Mouse (Mus musculus) lung, postnatal 0 days (tissue): ENCODE measurements around the gene Dapk2. TPM values are rescaled to one million over a fixed set of nuclear protein-coding genes. Genes with fewer than 3 reads are reported as not detected.

Experiments used
- ATAC-seq: fragments of 200-750 bp; cut with Nextera tagmentation; 2 replicates; pipeline ENCODE4 v1.8.0; 2017; ENCODE audit warnings: moderate library complexity
- DNase-seq: peaks from one replicate; pipeline ENCODE4 v3.0.0-alpha.2; 2016; ENCODE audit warnings: low spot score
- H3K27ac ChIP-seq: fragments of 300-500 bp; sonication (generic); 2 replicates; pipeline ENCODE4 v1.5.1; 2014; ENCODE audit warnings: antibody characterized with exemption, mild to moderate bottlenecking, low read length, mixed read lengths
- H3K27me3 ChIP-seq: fragments of 300-500 bp; sonication (generic); replicated peaks from 2 replicates; pipeline ENCODE4 v1.6.1; 2014; ENCODE audit warnings: low read length, mixed read lengths; ENCODE audit not compliant: insufficient read depth
- H3K36me3 ChIP-seq: fragments of 300-500 bp; sonication (generic); 2 replicates; pipeline ENCODE4 v1.6.1; 2014; ENCODE audit warnings: low read length, mixed read lengths; ENCODE audit not compliant: insufficient read depth
- H3K4me1 ChIP-seq: fragments of 300-500 bp; sonication (generic); 2 replicates; pipeline ENCODE4 v1.6.1; 2014; ENCODE audit warnings: antibody characterized with exemption, low read depth, low read length, mixed read lengths; ENCODE audit not compliant: insufficient read depth
- H3K4me2 ChIP-seq: fragments of 300-500 bp; sonication (generic); replicated peaks from 2 replicates; pipeline ENCODE4 v1.6.1; 2014; ENCODE audit warnings: low read depth, mild to moderate bottlenecking, low read length, moderate library complexity, mixed read lengths
- H3K4me3 ChIP-seq: fragments of 300-500 bp; sonication (generic); 2 replicates; pipeline ENCODE4 v1.5.1; 2014; ENCODE audit warnings: low read depth, low read length
- H3K9ac ChIP-seq: fragments of 300-500 bp; sonication (generic); replicated peaks from 2 replicates; pipeline ENCODE4 v1.6.1; 2014; ENCODE audit warnings: low read depth, mild to moderate bottlenecking
- H3K9me3 ChIP-seq: fragments of 300-500 bp; sonication (generic); 2 replicates; pipeline ENCODE4 v1.6.1; 2016; ENCODE audit warnings: low read length, mixed read lengths
- CTCF ChIP-seq: IDR thresholded peaks from 2 replicates; pipeline ENCODE4 v1.5.1; 2016; ENCODE audit warnings: antibody characterized with exemption, mild to moderate bottlenecking
- EP300 ChIP-seq: IDR thresholded peaks from 2 replicates; pipeline ENCODE4 v1.6.1; 2016; ENCODE audit warnings: antibody characterized with exemption, mild to moderate bottlenecking, control low read depth
- WGBS: fragments of 180-500 bp; shearing (Covaris S2); extraction: QIAGEN DNeasy Blood & Tissue Kit; methylation state at CpG from one replicate; pipeline ENCODE4 v1.1.7; 2014; 5-methylcytosine and 5-hydroxymethylcytosine counted together
- polyA plus RNA-seq: library from polyadenylated mRNA; unstranded; fragments of >200 nt; fragmentation: Nextera tagmentation; extraction: Ambion mirVana; gene quantifications from 2 replicates; pipeline ENCODE4 v1.2.1, GENCODE M21; 2015

Dapk2 gene
- polyA plus RNA-seq, 1 experiment from 2014 or later, result 60.9 TPM

DNA sequence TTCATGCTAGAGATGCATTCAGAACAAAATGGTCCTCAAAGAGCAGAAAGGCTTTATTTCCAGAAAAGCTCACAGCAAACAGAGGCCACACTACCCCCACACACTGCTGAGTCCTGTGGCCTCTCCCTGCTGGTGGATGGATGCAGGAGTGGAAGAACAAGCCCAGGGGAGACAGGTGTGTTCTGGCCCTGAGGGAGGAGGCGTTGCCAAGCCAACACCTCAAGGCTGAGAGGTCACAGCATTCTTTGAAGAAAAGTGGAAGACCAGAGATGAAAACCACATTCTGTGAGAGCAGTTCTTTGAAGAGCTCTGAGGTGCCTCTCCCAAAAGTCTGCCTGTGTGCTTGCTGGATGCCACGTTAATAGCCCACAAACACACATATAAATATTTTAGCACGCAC lies 116.6 kb downstream of the Dapk2 start:
- Histone ChIP-seq H3K36me3 (no peaks in the 10 kb centered on the region), H3K4me3 (no peak overlapping the region), H3K4me1 (peaks cover 2% of the 10 kb centered on the region; the same call in 1 of the 2 replicates), H3K27me3 (no peaks in the 10 kb centered on the region), H3K9ac (no peak overlapping the region), H3K4me2 (no peak overlapping the region), H3K9me3 (no peaks in the 10 kb centered on the region), H3K27ac (no peak overlapping the region)
- no peak for TF ChIP-seq EP300
- no peak for TF ChIP-seq CTCF
- DNase-seq (no peak), ATAC-seq (0 out of 2 replicates have a peak, but pooled peaks have one; percentile 22)
- 38% methylated on average over 3 of the region's 3 CpGs for WGBS

DNA sequence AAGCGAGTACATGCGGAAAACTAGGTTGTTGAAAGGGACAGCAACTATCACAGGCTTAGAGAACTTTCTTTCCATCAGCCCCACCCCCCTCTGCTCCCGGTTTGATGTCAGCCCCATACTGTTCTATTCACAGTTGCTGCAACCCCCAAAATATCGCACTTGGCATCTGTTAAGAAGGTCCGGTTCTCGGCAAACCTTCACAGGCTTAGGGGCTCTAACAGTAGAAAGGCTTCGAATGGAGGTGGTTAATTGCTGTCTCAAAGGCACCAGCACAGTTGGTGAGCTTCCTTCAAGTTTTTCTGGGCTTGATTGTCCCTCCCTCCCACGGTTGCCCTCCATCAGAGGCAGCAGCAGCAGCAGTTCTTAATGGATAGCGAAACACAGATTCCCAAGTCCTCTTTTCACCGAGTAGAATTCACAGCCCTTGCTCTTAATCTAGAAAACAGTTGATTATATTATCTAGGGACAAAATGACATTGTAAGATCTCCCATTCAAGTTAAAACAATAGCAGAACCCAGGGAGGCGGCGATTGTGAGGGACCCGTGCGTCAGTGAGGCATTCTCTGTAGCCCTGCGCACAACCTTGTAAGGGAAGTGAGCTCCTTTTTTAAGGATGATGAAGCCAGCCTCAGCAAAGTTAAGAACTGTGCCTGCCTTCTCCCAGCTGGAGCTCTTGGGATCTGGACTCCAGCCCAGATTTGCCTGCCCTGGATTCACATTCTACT lies 117.4 kb downstream of the Dapk2 start:
- no peaks in the 10 kb centered on the region for H3K36me3 ChIP-seq
- peak overlapping the region; percentile 42 for H3K4me2 ChIP-seq
- H3K27me3 ChIP-seq, result no peaks in the 10 kb centered on the region
- ATAC-seq (no peak), DNase-seq (peak; percentile 35)
- H3K9me3 ChIP-seq, result no peaks in the 10 kb centered on the region
- H3K4me1 ChIP-seq, result peaks cover 2% of the 10 kb centered on the region; the same call in 1 of the 2 replicates
- no peak overlapping the region for H3K9ac ChIP-seq
- H3K4me3 ChIP-seq, result 0 out of 2 replicates have a peak overlapping the region, but pooled peaks have one; percentile 3
- 0 out of 2 replicates have a peak overlapping the region, but pooled peaks have one; percentile 26 for H3K27ac ChIP-seq
- 13% methylated on average over 15 of the region's 15 CpGs for WGBS
- TF ChIP-seq CTCF (no peak), EP300 (no peak)

DNA sequence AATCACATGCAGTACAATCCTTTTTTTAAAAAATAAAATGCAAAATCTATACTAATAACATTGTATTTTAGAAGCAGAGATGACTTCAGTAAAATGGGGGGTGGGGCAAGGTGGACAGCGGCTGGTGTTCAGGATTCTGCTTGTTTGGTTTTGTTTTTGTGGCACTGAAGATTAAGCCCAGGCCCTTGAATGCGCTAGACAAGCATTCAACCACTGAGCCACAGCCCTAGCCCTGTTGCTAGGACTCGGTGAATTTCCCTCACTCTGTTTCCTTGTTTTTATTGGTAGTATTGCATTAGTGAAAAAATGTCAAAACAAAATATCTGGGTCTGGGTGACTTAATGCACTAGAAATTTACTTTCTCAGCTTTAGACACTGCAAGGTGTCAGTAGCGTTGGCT lies 118.0 kb downstream of the Dapk2 start:
- H3K27ac ChIP-seq, result no peak overlapping the region
- no peak for DNase-seq
- peak overlapping the region; percentile 42; the same call in 1 of the 2 replicates for H3K4me2 ChIP-seq
- H3K27me3 ChIP-seq, result no peaks in the 10 kb centered on the region
- WGBS, result 48% methylated on average over 4 of the region's 4 CpGs
- H3K4me3 ChIP-seq, result no peak overlapping the region
- no peak for ATAC-seq
- TF ChIP-seq CTCF (no peak), EP300 (no peak)
- peaks cover 2% of the 10 kb centered on the region; the same call in 1 of the 2 replicates for H3K4me1 ChIP-seq
- no peak overlapping the region for H3K9ac ChIP-seq
- no peaks in the 10 kb centered on the region for H3K9me3 ChIP-seq
- no peaks in the 10 kb centered on the region for H3K36me3 ChIP-seq

DNA sequence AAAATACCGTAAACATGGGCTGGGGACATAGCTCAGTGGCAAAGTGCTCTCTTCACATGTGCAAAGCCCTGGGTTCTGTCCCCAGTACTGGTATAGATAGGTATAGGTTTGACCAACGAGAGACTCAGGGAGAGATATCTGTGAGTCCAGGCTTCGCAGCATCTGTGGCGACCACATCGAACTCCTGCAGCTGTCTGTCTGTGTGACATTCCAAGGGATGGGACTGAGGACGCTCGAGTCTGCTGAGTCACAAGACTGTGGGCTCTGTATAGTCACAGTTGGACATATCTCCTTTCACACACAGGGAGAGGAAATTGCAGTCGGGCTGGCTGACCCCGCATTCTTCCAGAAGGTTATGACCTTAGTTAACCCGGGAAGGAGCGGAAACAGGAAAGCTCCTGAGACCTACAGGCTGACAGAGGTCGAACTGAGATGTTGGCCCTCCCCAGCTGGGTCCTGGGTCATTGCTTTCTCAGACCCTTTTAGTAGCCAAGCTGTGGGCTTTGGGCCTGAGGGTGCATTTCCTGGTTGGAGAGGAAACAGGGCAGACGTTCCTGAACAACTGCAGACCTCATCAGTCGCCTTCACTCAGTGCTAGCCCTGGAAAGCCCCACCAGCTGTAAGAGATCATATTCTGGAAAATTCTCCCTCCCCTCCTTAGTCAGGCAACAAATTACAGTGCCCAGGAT lies 118.8 kb downstream of the Dapk2 start:
- Histone ChIP-seq H3K36me3 (no peaks in the 10 kb centered on the region), H3K27ac (no peak overlapping the region), H3K4me1 (peaks cover 2% of the 10 kb centered on the region; the same call in 1 of the 2 replicates), H3K9ac (no peak overlapping the region), H3K4me3 (no peak overlapping the region), H3K4me2 (no peak overlapping the region), H3K27me3 (no peaks in the 10 kb centered on the region), H3K9me3 (no peaks in the 10 kb centered on the region)
- 19% methylated on average over 14 of the region's 14 CpGs for WGBS
- DNase-seq, result peak; percentile 64
- TF ChIP-seq CTCF (no peak), EP300 (no peak)
- ATAC-seq, result peak; percentile 75

DNA sequence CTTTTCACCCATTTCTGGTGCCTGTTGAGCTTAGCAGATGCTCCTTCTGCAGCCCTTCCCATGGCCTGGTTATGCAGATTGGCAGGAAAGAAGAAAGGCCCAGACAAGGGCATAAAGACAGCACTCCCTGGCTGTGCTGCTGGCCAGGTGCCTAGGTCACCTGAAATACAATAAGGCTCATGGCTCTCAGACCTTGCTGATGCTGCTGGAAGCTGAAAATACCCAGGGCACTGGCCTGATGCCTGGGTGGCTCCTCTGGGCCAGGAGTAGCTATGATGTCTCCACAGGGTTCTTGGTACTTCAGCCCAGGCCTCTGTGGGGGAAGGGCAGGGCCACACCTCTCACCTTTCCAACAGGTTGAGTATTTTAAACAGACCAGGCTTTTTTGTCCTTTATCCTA lies 121.6 kb downstream of the Dapk2 start:
- Histone ChIP-seq H3K36me3 (no peaks in the 10 kb centered on the region), H3K9ac (no peak overlapping the region), H3K4me3 (no peak overlapping the region), H3K4me1 (peaks cover 2% of the 10 kb centered on the region; the same call in 1 of the 2 replicates), H3K27ac (no peak overlapping the region), H3K9me3 (no peaks in the 10 kb centered on the region), H3K4me2 (no peak overlapping the region), H3K27me3 (no peaks in the 10 kb centered on the region)
- ATAC-seq, result no peak
- no peak for DNase-seq
- no peak for TF ChIP-seq CTCF
- no peak for TF ChIP-seq EP300

DNA sequence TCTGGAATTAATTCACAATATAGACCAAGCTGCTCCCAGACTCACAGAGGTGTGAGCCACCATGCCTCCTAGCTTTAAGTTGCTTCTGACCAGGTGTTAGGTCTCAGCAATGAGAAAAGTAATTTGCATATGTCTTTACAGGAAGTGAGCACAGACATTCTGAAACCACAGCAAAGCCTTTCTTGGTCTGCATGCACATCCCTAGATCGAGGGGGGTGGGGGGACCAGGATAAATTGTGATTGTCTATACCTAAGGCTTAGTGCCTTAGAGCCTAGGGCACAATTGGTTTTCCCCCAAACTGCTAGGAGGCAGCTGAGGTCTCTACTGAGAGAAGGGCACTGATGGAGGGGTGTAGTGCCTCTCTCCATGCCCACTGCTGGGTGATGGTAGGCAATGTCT lies 122.5 kb downstream of the Dapk2 start:
- WGBS, result 48% methylated on average over 1 of the region's 1 CpGs
- no peaks in the 10 kb centered on the region for H3K27me3 ChIP-seq
- ATAC-seq, result no peak

More for the DNA sequence above, 122.5 kb downstream of the Dapk2 start:
- no peaks in the 10 kb centered on the region for H3K9me3 ChIP-seq
- no peak overlapping the region for H3K27ac ChIP-seq
- no peak overlapping the region for H3K4me3 ChIP-seq
- no peak overlapping the region for H3K9ac ChIP-seq
- no peak for TF ChIP-seq CTCF
- no peak for TF ChIP-seq EP300
- H3K36me3 ChIP-seq, result no peaks in the 10 kb centered on the region
- 0 out of 2 replicates have a peak, but pooled peaks cover 2% of the 10 kb centered on the region for H3K4me1 ChIP-seq
- no peak overlapping the region for H3K4me2 ChIP-seq
- no peak for DNase-seq
